Mouse (Mus musculus): ENCODE measurements at regions not wholly inside any gene's neighbourhood (a gene's known extent, or its start where the extent isn't known, plus 50 kb on each side); places are given as distances from the start of the nearest gene placed in this dataset.

DNA sequence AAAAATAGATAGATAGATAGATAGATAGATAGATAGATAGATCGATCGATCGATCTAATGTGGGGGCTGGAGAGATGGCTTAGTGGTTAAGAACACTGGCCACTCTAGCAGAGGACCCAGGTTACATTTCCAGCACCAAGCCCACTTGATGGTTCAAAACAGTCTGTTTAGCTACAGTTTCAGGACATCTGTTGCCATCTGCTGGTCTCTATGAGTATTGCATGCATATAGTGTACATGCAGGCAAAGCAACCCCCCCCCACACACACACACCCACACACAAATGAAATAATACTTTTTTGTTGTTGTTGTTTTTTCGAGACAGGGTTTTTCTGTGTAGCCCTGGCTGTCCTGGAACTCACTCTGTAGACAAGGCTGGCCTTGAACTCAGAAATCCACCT lies 89.8 kb upstream of the Med14 start:
- TF ChIP-seq ZC3H11A (IDR thresholded peaks at IDR 0.05; ENCODE audit: borderline replicate concordance, low read depth, low read length): 0 out of 2 replicates have a peak, but pooled peaks have one; percentile 18
- no peak for TF ChIP-seq MAFK (IDR thresholded peaks at IDR 0.05; ENCODE audit: insufficient read depth, low read depth, low read length)
- no peak for TF ChIP-seq HCFC1 (IDR thresholded peaks at IDR 0.05; ENCODE audit: borderline replicate concordance, insufficient read depth, low read length)

Measured in ES-E14 (cell line).